Mouse (Mus musculus) forebrain, postnatal 0 days (tissue): ENCODE results near the gene Prnd. TPM values are rescaled to one million over a fixed set of nuclear protein-coding genes. Genes with fewer than 3 reads are reported as not detected.

Source experiments
- ATAC-seq: fragments of 200-750 bp; cut with Nextera tagmentation; 2 replicates; pipeline ENCODE4 v1.8.0; 2017; ENCODE audit warnings: mild to moderate bottlenecking, moderate library complexity
- DNase-seq: peaks from one replicate; pipeline ENCODE4 v3.0.0-alpha.2; 2015
- H3K27ac ChIP-seq: fragments of 300-500 bp; sonication (generic); 2 replicates; pipeline ENCODE4 v1.5.1; 2014; ENCODE audit warnings: low read depth, mild to moderate bottlenecking, antibody characterized with exemption, low read length, moderate library complexity, mixed read lengths
- H3K27me3 ChIP-seq: fragments of 300-500 bp; sonication (generic); 2 replicates; pipeline ENCODE4 v1.6.1; 2014; ENCODE audit warnings: mild to moderate bottlenecking, low read length, mixed read lengths; ENCODE audit not compliant: insufficient read depth
- H3K36me3 ChIP-seq: fragments of 300-500 bp; sonication (generic); 2 replicates; pipeline ENCODE4 v1.6.1; 2014; ENCODE audit warnings: mild to moderate bottlenecking, moderate library complexity; ENCODE audit not compliant: insufficient read depth
- H3K4me1 ChIP-seq: fragments of 300-500 bp; sonication (generic); 2 replicates; pipeline ENCODE4 v1.6.1; 2014; ENCODE audit warnings: antibody characterized with exemption; ENCODE audit not compliant: insufficient read depth
- H3K4me2 ChIP-seq: fragments of 300-500 bp; sonication (generic); 2 replicates; pipeline ENCODE4 v1.6.1; 2014; ENCODE audit warnings: low read depth, mild to moderate bottlenecking, moderate library complexity
- H3K4me3 ChIP-seq: fragments of 300-500 bp; sonication (generic); 2 replicates; pipeline ENCODE4 v1.5.1; 2014; ENCODE audit warnings: low read depth, low read length, mixed read lengths
- H3K9ac ChIP-seq: fragments of 300-500 bp; sonication (generic); 2 replicates; pipeline ENCODE4 v1.6.1; 2014; ENCODE audit warnings: mild to moderate bottlenecking
- H3K9me3 ChIP-seq: fragments of 300-500 bp; sonication (generic); 2 replicates; pipeline ENCODE4 v1.6.1; 2016; ENCODE audit warnings: low read length
- CTCF ChIP-seq: sonication (generic); IDR thresholded peaks from 2 replicates; pipeline ENCODE4 v1.5.1; 2016; ENCODE audit warnings: antibody characterized with exemption, control low read depth, low read depth
- WGBS: fragments of 180-500 bp; shearing (Covaris S2); extraction: QIAGEN DNeasy Blood & Tissue Kit; methylation state at CpG from one replicate; pipeline ENCODE4 v1.1.7; 2014; 5-methylcytosine and 5-hydroxymethylcytosine counted together
- polyA plus RNA-seq: library from polyadenylated mRNA; unstranded; fragments of >200 nt; fragmentation: Nextera tagmentation; extraction: Ambion mirVana; gene quantifications from 2 replicates; pipeline ENCODE4 v1.2.1, GENCODE M21; 2015
- total RNA-seq: library from RNA; depleted of rRNA; stranded (reverse); fragments of >200 nt; gene quantifications from 2 replicates; pipeline ENCODE4 v1.2.3, GENCODE M21; 2014

Gene Prnd
- total and polyA plus RNA-seq, 2 experiments from 2014 or later: 4.4 to 6.2 TPM

GRCm38 (mm10) chr2:131976663-131977062 is 26.0 kb downstream of the Prnd start:
- H3K27ac ChIP-seq: no peak overlapping the region
- DNase-seq (no peak), ATAC-seq (no peak)
- no peak overlapping the region for H3K4me3 ChIP-seq
- H3K9ac ChIP-seq: no peak overlapping the region
- TF ChIP-seq CTCF: no peak
- no peaks in the 10 kb centered on the region for H3K36me3 ChIP-seq
- no peaks in the 10 kb centered on the region for H3K4me1 ChIP-seq
- 77% methylated on average over 3 of the region's 3 CpGs for WGBS
- H3K9me3 ChIP-seq: peaks cover 7% of the 10 kb centered on the region; the same call in 1 of the 2 replicates
- H3K4me2 ChIP-seq: no peak overlapping the region
- H3K27me3 ChIP-seq: no peaks in the 10 kb centered on the region

- no peak overlapping the region for H3K4me2 ChIP-seq
- 39% methylated on average over 9 of the region's 9 CpGs for WGBS
- ATAC-seq: no peak
- peaks cover 7% of the 10 kb centered on the region; the same call in 1 of the 2 replicates for H3K9me3 ChIP-seq
- H3K4me3 ChIP-seq: no peak overlapping the region
- no peak overlapping the region for H3K27ac ChIP-seq
- H3K4me1 ChIP-seq: no peaks in the 10 kb centered on the region
- TF ChIP-seq CTCF: no peak
- no peak overlapping the region for H3K9ac ChIP-seq
- H3K36me3 ChIP-seq: no peaks in the 10 kb centered on the region
- DNase-seq: no peak
- H3K27me3 ChIP-seq: no peaks in the 10 kb centered on the region
These were observed 30.2 kb downstream of the Prnd start for GRCm38 (mm10) chr2:131980866-131981265.

DNA sequence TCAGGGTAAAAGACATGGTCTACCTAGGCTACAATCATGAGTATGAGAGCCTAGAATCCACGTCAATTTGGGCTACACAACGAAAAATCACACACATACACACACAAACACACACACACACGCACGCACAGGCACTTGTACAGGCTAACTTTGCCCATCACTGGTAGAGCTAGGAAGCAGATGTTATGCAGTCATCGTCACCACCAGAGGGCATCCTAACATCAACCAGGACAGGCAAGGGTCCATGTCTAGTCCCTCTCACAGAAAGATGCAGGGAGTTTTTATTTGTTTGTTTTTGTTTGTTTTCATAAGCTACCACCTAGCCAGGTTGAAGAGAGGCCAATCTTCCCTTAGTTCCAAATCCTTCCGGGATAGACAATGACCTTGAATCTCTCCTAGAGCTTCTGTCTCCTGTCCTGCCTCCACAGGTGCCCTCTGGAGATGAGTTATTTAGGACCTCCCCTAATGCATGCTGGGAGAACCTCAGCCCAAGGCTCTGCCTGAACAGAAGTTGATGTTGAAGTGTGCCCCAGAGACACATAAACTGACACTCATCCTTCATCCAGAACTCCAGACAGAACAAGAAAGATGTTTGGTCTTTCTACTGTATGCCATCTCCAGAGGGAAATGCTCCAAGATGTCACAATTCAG is 32.0 kb downstream of the Prnd start:
- Histone ChIP-seq H3K4me2 (no peak overlapping the region), H3K9me3 (peaks cover 3% of the 10 kb centered on the region; the same call in 1 of the 2 replicates), H3K27ac (no peak overlapping the region), H3K27me3 (no peaks in the 10 kb centered on the region), H3K4me1 (no peaks in the 10 kb centered on the region), H3K4me3 (no peak overlapping the region), H3K9ac (no peak overlapping the region), H3K36me3 (no peaks in the 10 kb centered on the region)
- DNase-seq (peak; percentile 81), ATAC-seq (peak; percentile 89)
- 18% methylated on average over 6 of the region's 6 CpGs for WGBS
- TF ChIP-seq CTCF: peak; percentile 98

GRCm38 (mm10) chr2:131987950-131988349 is 37.3 kb downstream of the Prnd start:
- ATAC-seq (no peak), DNase-seq (no peak)
- 40% methylated on average over 3 of the region's 3 CpGs for WGBS
- Histone ChIP-seq H3K9me3 (no peaks in the 10 kb centered on the region), H3K4me3 (no peak overlapping the region), H3K9ac (no peak overlapping the region), H3K27ac (no peak overlapping the region), H3K36me3 (no peaks in the 10 kb centered on the region), H3K4me2 (no peak overlapping the region), H3K27me3 (no peaks in the 10 kb centered on the region), H3K4me1 (no peaks in the 10 kb centered on the region)
- TF ChIP-seq CTCF: no peak

DNA sequence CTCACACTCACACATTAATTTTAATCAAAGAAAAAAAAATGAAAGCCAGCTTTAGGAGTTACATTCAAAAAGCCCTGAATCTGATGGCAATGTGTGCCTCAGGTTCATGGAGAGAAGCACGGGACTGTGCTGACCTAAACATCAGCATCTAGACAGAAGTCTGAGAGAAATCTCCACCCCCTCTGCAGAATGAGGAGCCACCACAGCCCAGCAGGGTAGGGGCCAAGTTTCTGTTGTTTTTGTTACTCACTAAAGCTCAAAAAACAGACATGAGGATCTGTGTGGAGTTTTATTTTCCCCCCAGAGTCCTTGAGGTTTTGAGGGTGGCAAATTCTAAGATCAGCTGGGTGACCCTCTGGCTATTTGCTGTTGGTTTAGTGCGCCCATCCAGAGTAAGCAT is 37.9 kb downstream of the Prnd start:
- H3K9ac ChIP-seq: no peak overlapping the region
- no peaks in the 10 kb centered on the region for H3K4me1 ChIP-seq
- H3K27me3 ChIP-seq: no peaks in the 10 kb centered on the region
- no peak overlapping the region for H3K4me2 ChIP-seq
- DNase-seq: no peak
- H3K27ac ChIP-seq: no peak overlapping the region
- H3K9me3 ChIP-seq: no peaks in the 10 kb centered on the region
- H3K36me3 ChIP-seq: no peaks in the 10 kb centered on the region
- ATAC-seq: no peak
- no peak overlapping the region for H3K4me3 ChIP-seq
- no peak for TF ChIP-seq CTCF
- WGBS: 79% methylated on average over 2 of the region's 2 CpGs

- Histone ChIP-seq H3K4me2 (no peak overlapping the region), H3K9ac (no peak overlapping the region), H3K27me3 (no peaks in the 10 kb centered on the region), H3K27ac (no peak overlapping the region), H3K4me3 (no peak overlapping the region), H3K4me1 (no peaks in the 10 kb centered on the region), H3K36me3 (peaks cover 13% of the 10 kb centered on the region), H3K9me3 (no peaks in the 10 kb centered on the region)
- no peak for ATAC-seq
- WGBS: 84% methylated on average over 2 of the region's 2 CpGs
- no peak for TF ChIP-seq CTCF
- DNase-seq: no peak
These were observed 41.8 kb downstream of the Prnd start for GRCm38 (mm10) chr2:131992487-131992886.

DNA sequence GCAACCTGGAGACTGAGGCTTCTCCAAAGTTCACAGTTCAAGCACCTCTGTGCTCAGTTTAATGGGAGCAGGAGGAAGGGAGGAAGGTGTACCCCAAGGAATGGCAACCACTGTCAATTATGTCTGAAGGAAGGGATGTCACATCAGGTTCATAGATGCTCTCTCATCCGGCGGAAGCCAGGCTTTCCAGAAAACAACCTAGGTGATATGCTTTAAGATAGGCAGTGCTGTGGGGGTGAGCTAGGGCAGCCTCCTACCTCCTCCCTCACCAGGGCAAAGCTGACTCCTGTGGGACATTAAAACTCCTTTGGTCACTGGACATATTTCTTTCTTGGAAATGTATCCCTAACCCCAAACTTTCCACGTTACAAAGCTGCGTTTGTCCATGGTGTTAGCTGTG is 42.5 kb downstream of the Prnd start:
- H3K4me3 ChIP-seq: no peak overlapping the region
- DNase-seq: no peak
- no peak overlapping the region for H3K9ac ChIP-seq
- TF ChIP-seq CTCF: no peak
- H3K27me3 ChIP-seq: no peaks in the 10 kb centered on the region
- ATAC-seq: no peak
- WGBS: 70% methylated on average over 4 of the region's 4 CpGs
- no peaks in the 10 kb centered on the region for H3K4me1 ChIP-seq
- H3K36me3 ChIP-seq: peaks cover 17% of the 10 kb centered on the region
- H3K27ac ChIP-seq: no peak overlapping the region
- no peak overlapping the region for H3K4me2 ChIP-seq
- H3K9me3 ChIP-seq: no peaks in the 10 kb centered on the region
